Mouse (Mus musculus) cerebellum, adult 18-20 months (tissue): ENCODE results near the gene Gm10273.
A peak's percentile ranks its signal among the peaks of the same experiment; 100 is the strongest.
"Not testable (repeated sequence)": the region's sequence is repeated elsewhere in the genome, so short reads cannot be mapped to it uniquely, and the experiment has no call there.

Experiments used
- DNase-seq, 2 experiments: peaks; one replicate each; pipeline ENCODE4 v3.0.0; 2021

Gm10273 gene

DNA sequence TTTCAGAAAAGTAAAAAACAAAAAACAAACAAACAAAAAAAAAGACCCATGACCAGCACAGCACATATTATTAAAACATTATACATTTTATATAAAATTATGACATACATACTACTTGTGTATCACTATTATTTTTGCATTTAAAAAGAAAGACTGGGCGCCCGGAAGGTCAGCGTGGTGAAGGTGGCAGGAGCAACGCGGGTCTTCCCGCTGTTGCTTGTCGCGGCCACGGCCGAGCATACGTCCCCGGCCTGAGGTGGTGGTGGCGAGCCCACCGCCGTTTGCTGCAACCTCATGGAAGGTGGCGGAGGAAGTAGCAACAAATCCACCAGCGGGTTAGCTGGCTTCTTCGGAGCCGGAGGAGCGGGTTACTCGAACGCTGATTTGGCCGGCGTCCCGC, at the start of gene Gm10273:
Gene Gm10273 (plus strand): TSS at position 172 of the 400 bp plus-strand sequence.
- not testable (repeated sequence) for DNase-seq

DNA sequence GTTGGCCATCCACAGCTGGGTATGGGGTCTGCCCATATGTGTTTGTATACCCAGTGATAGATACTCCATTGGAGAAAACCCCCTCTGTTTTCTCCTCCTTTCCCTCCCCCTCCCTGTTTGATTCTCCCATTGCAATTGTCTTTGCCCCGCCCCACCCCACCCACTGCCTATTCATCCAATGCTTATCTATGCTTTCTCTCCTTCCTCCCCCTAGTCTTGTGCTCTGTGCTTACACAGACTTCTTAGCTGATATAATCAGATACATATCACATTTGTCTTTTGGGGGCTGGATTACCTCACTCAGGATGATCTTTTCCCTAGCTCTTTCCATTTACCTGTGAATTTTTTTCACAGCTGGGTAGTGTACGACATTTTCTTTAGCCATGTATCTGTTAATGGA, 48.9 kb upstream of the Gm10273 start:
- DNase-seq = no peak

DNA sequence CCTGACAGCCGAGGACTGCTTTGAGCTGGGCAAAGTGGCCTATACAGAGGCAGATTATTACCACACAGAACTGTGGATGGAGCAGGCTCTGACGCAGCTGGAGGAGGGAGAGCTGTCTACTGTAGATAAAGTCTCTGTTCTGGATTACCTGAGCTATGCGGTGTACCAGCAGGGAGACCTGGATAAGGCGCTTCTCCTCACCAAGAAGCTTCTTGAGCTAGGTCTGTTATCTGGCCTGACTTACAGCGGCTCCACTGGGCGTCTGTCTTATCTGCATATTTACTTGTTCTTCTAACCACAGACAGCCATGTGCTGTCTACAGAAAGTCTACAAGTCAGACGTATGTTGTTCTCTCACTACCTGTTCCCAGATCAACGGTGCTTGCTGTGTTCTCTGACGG, 47.2 kb upstream of the Gm10273 start:
- DNase-seq = no peak

DNA sequence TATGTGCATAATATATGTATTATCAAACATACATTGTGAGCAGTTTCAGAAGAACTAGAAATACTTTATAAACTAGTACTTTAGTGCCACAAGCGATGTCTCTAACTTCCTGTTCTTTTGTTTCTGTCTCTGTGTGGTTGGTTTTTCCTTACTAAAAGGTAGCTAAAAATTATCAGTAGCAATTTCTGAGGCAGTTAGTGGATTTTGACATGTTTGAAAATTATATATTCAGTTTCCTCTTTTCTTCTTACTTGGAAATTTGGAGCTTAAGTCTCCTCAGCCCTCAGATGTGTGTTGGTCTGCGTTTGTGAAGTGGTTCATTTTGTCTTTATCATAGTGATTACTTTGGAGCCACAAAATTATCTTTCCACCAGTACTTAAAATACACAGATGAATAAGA, 45.9 kb upstream of the Gm10273 start:
- no peak for DNase-seq

DNA sequence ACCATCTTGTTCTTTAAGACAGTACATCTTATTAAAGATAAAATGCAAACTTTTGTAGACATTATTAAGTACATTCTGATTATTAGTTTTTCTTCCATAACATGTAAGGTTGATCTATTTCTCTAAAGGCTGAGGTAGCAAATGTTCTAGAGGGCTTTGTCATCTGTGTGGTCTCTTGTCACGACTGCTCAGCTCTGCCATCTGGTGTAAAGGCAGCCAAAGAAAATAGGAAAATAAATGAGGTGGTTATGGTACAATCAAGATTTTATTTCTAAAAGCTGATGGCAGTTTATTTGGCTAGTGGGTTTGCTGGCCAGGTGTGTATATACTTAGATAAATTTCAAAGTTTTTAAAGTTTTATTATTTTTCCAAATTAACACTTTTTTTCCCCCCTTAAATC, 42.4 kb upstream of the Gm10273 start:
- DNase-seq = no peak

DNA sequence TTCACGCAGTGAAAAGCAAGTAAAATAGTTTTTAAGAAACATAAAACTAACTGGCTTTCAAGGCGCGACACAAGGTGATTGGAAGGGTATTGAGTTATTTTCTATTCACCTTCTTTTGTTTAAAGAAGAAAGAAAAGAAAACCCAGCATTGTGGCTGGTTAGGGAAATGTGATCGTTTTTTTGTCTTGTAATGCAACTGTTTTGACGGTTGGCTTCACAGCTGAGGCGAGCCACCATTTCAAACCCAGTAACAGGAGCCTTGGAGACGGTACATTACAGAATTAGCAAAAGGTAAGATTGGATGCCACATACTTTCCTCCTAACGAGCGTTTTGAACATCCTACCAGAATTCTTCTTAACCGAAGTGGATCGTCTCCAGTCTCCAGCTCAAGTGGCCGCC, 41.3 kb upstream of the Gm10273 start:
- no peak for DNase-seq

DNA sequence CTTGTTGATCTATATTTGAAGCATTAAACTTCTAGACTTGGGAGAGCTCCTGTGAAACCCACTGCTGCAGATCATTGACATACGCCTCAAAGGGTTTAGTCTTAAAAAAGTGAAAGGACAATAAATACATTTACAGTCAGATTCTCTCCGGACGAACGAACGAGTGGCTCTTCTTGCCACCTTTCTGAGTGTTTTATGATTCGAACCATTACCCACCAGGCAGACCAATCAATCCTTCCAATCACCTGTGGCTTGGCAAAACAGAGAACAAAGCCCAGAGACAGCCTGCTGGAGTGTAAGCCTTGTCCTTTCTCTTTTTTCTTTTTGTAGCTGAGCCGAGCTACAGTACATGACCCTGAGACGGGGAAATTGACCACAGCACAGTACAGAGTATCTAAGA, 40.4 kb upstream of the Gm10273 start:
- DNase-seq = no peak

DNA sequence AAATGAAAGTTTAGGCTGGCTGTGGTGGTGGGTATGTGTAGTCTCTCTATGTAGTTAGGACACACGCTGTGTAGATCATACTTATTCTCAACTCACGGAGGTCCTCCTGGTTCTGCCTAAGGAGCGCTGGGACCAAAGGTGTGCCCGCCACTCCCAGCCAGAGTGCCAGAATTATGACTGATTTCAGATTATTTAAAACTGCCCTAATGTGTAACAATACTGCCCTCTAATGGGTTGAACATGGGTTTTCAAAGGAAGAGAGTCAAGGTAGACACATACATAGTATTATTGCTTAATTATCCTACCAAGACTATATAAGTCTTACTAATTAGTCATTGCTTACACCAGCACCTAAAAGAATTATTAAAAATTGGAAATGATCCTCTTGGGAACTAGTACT, 36.7 kb upstream of the Gm10273 start:
- no peak for DNase-seq

DNA sequence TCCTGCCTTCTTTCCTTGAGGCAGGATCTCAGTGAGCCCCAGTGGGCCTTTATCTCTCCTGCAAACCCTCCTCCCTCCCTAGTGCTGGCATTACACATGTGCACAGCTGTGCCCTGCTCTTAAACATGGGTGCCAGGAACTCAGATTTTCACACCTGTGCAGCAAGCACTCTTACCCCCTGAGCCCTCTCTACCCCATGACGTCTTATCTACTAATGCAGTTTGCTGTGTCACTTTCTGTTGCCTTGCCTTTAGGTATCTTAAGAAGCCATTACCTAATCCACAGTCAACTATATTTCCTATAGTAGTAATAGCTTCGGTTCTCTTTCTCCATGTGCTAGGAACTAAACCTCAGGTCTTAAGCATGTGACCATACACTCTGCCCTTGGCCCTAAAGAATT, 32.2 kb upstream of the Gm10273 start:
- no peak for DNase-seq

DNA sequence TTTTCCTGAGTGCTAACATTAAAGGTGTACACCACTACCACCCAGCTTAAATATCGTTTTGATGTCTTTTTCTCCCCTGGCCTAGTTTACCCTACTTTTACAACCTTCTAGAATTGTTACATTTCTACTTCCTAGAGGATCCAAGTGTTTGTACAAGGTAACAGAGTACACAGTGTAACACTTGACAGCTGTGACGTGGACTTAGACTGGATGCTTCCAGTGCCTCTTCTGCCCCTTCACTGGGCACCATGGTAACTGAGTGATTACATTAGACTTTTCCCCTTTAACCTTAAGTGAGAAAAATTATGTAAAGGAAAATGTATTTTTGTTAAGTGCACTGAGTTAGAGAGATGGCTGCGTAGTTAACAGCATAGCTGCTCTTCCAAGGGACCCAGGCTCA, 30.9 kb upstream of the Gm10273 start:
- no peak for DNase-seq

DNA sequence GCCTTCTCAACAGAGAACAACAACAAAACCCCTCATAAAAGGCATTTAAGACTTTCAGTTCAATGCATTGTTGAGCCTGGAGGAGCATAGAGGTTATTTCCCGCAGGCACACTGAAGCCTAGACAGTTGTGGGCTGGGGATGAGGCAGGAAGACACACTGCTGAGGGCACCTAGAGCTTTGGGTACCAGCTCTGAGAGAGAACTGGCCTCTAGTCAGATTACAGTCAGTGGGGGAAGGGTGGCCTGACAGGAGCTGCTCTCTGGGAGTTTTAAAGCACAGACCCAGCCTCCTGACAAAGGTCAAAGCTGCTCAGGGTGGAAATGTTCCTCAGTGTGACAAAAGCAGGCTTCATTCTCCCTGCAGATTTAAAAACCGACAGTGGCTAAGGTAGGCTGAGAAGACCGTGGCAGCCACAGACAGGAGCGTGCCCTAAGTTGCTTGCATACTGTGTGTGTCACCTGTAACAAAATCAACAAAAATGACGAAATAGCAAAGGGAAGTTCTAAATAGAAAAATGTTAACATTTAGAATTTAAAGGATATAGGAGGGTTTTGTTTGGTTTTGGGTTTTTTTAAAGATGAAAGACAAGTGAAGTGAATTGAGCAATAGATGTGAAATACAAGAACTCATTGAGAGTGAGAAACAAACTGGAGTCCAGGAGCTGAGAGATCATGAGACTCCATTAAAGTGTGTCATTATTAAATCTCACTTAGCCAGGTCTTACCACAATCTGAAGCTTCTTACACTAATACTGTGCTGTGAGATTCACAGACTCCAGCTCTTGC, 29.4 kb upstream of the Gm10273 start:
- no peak for DNase-seq

DNA sequence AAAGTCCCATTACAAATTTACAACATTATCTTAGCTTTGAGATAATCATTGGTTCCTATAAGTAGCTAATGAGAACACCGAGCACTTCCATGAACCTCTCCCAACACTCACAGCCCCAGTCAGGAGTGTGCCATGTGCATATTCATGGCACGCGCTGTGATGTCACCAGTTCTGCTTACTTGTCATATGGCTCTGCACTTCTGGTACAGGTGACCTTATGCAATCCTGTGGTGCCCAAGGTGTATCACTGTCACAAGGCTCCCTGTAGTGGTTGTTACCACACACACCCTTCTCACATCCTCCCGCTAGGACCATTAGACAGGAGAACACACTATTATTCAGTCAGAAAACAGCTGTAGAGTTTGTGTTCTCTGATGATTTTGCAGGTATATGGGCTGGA, 28.7 kb upstream of the Gm10273 start:
- DNase-seq = no peak

DNA sequence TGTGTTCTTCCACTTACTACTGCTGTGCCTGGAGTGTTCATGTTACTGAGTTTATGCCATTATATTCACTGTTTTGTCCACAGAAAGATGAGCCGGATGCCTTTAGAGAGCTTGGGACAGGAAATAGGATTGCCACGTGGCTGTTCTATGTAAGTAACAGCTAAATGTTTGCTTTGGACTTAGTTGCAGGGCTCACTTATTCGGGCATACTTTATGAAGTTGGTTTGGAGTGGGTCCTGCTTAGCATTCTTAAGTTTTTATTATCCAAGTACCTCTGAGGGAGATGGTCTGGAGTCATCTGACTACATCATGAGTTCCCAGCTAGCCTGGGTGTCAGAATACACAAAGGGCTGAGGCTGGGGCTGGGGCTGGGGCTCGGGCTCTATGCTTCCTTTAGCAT, 28.2 kb upstream of the Gm10273 start:
- DNase-seq = no peak

DNA sequence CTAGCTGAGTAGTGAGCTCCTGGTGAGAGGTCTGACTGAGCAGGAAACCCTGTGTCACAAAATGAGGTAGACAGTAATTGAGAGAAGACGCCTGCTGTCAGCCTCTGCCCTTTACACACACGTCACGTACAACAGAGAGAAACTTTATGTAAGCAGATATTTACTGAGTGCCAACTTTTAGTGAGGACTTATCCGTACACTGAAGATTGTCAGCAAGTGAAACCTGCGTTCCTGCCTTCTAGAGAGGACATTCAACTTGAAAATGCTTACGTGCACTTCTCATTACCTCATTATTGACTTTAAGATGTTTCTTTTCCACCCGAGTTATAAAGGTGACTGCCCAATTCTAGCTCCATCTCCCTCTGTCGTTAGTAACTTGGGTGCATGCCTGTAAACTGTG, 26.7 kb upstream of the Gm10273 start:
- DNase-seq = no peak

DNA sequence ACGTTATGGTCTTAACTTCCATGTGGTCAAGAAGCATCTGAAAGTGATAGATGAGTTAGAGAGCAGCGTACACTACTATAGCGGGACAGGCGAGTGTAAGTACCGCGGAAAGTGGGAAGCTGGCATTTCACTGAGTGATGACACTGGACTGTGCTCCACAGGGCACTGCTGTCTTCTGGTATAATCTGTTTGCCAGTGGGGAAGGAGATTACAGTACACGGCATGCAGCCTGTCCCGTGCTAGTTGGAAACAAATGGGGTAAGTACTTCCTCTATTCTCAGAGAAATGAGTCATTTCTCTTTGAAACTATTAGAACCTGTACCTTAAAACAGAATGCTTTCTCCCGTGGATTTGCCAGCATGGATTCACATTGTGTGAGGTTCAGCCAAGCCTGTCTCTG, 26.0 kb upstream of the Gm10273 start:
- no peak for DNase-seq

DNA sequence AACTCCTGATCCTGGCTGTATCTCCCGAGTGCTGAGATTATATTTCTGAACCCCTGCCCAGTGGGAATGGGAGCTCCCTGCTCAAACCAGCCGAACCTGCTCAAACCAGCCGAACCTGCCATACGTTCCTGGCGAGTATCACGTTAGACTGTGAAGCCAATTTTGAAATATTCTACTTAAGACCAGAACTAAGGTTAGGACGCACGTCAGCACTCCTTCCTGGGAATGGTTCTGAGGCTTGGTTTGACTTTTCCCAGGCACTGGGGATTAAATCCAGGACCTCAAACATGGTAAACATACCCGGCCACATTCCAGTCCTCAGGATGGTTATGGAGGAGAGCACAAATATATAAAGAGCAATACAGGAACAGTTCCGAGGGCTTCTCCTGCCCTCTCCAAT, 17.5 kb upstream of the Gm10273 start:
- no peak for DNase-seq

DNA sequence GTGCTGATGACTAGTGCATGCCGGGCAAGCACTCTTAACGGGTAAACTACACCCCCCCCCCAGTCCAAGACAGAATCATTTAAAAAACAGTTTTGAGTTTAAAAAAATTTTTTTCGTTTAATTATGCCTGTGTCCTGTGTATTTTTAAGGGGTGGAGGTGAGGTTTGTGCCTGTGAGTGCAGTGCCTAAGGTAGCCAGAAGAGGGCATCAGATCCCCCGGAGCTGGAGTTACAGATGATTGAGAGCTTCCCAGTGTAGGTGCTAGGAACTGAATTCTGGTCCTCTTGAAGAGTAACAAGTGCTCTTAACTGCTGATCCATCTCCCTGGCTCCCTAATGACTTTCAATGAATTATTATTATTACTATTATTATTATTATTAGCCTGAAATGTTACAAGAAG, 16.7 kb upstream of the Gm10273 start:
- DNase-seq = no peak

DNA sequence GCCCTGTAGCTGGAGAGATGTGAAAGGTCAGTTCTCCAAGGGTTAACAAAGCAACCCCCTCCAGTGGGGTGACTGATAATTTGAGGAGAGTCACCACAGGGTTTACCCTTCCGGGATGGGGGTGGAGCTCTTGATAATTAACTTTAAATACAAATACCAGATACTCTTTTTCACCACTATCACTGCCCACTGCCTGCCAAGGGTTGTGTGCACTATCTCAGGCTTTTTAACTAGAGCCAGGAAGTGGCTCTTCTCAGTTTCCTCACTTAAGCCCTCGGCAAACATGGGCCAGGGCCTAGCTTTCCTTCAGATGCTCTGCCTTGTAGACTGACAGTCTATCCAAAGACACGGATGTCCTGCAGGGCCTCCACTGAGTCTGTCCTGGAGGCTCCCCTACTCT, 15.5 kb upstream of the Gm10273 start:
- no peak for DNase-seq

DNA sequence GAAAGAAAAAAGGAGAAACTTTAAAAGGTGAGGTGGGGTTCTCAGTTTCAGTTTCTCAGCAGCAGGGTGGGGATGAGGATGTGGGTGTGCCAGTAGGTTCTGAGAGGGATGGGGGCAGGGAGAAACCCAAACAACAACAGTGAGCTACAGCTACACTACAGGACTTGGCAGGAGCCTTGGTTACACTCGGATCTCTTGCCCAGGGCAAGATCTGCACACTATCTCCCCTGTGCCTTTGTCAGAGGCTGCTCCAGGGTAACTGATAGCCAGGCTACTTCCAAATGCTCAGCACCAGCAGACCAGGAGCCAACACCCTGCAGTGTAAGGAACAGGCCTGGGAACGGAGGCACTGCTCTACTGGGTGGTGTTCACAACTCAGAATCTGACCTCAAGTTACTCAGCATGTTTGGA, 15.0 kb upstream of the Gm10273 start:
- no peak for DNase-seq

DNA sequence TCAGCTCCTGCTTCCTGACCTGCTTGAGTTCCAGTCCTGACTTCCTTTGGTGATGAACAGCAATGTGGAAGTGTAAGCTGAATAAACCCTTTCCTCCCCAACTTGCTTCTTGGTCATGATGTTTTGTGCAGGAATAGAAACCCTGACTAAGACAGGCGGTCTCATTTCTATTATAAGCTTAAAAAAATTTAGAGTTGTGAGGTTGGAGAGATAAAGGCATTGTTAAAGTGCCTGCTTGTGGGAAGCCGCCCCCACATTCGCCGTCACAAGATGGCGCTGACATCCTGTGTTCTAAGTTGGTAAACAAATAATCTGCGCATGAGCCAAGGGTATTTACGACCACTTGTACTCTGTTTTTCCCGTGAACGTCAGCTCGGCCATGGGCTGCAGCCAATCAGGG, 13.9 kb upstream of the Gm10273 start:
- not testable (repeated sequence) for DNase-seq

DNA sequence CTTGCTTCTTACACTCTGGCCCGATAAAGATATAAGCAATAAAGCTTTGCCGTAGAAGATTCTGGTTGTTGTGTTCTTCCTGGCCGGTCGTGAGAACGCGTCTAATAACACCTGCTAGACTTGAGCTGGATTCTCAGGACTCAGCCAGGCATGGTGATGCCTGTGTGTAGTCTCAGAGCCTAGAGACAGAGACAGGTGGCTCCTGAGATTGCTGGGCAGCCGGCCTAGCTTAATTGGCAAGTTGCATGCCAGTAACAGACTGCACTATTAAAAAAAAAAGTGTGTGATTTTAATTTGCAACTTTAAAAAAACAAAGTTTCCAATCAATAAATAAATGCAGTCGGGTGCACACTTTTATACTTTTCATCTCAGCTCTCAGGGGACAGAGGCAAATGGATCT, 8.5 kb upstream of the Gm10273 start:
- DNase-seq = peak; percentile 66 to 76

DNA sequence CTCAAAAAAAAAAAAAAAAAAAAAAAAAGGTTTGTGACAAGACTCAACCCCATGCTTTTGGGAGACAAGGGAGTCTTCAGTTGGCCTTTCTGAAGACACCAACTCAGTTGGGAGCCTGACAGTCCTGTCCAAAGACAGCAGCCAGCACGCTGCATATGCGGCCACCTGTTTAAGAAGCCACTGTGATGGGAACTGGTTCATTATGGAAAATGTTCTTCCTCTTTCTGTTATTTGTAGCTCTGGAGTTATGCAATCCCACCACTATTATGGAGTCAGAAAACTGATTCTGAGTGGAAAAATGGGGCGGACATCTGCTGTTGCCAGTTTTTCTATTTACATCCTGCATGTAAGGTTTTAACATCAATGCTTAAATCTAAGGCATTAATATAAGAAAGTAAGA, 5.8 kb upstream of the Gm10273 start:
- no peak for DNase-seq

DNA sequence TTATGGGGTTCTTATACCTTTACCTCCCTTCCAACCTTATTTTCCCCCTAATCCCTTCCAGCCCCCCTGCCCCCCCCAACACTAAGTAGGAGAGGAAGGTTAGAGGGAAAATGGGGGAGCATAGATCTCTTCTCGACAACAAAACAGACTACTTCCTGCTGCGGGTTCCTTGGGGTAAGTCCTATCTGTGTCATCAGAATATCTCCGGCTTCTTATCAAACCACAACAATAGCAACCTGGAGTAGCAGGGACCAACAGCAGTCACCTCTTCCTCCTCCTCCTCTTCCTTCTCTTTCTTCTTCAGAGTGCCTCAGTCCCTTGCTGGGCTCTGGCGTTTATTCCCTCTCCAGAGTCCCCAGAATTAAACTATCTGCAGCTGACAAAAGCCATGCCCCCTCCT, 3.5 kb upstream of the Gm10273 start:
- no peak for DNase-seq

DNA sequence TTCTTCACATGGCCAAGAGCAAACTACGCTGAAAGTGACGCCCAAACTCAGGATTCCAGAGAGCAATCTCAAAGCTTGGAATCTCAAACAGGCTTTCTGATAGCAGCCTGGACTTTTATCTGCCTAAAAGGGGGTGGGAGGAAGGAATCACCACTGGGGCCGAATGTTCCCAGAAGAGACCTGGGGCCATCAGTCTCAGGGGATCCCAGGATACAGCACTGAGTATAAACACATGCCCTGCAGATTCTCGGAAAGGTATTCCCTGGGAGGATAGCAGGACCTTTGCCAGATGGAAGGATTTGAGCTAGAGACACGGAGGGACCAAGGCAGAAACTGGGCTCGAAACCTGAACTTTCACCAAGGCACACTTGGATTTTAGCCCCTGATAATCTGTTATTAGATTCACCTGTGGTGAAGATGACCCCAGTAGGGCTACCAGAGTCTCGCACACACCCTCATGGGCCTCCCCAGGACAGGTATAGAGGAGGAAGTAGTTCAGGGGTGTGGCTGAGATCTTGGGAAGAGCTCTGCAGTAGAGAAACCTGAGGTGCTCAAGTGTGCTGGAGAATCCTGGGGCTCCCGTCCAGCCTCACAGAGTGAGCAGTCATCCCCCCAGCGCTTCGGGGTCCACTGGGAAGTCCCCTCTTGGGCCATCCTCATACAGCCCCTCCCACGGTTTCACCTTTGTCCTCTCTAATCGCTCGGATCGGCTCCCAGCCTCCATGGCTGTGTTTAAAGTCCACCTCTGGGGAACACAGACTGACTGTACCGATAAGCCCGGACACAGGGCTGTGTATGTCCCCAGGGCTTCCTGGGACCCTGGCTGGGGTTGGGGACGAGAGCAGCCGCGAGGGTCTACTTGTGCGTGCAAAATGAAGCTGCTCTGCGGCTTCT, 7.7 kb downstream of the Gm10273 start, which contains the start of gene Pla2g12b:
Gene Pla2g12b (plus strand): TSS at position 762 of the 894 bp plus-strand sequence.
- no peak for DNase-seq
